Mouse (Mus musculus): ENCODE results near the gene Ran. TPM values are rescaled to one million over a fixed set of nuclear protein-coding genes. Genes with fewer than 3 reads are reported as not detected.
A peak's percentile ranks its signal among the peaks of the same experiment; 100 is the strongest.

Gene Ran
- total RNA-seq, 2 experiments from 2014 or later, result 105 to 111 TPM

DNA sequence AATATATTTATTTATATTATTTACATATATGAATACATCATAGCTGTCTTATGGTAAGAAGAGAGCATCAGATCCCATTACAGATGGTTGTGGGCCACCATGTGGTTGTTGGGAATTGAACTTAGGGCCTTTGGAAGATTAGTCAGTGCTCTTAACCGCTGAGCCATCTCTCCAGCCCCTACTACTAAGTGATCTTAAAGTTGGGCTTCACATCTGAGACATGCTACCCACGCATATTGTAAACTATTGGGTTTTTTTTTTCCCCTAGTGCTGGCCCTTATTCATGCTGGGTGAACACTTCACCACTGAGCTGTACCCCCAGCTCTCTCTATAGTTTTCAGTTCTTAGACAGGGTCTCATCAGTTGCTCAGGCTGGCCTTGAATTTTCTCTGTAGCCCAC is 8.9 kb upstream of the Ran start:
- DNase-seq (ENCODE audit: low spot score in 2 of 2), result no peak

DNA sequence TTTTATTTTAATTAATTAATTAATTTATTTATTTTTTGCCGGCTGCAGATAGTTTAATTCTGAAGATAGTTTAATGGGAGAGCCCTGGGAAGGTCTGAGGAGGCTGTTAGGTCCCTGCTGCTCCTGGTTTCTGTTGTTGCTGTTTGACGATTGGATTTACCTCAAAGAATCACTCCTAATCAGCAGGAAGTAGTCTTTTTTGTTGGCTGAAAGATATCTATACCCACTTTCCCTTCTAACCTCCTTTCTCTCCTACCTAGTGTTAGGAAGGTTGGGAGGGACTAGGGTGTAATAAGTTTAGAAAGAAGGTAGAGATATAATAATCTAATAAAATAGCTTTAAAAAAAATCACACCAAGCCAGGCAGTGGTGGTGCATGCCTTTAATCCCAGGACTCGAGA is 4.8 kb upstream of the Ran start:
- no peak for DNase-seq (ENCODE audit: low spot score in 2 of 2)

DNA sequence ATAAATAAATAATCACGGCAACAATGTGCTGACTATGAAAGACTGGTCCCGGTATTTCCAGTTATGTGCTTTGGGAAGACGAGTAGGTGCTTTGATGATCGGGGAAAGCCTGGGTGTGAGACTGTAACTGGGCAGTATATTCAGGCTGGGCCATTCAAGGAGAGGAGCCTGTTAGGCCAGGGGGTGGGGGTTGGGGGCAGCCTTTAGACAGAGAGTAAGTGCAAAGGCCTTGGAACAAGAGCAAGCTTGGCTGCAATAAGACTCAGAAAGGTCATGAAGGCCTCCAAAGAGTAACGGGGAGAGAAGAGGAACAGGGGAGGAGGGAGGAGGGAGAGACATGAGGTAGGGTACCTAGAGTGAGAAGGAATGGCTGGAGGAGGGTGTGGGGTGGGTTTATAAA is 4.3 kb upstream of the Ran start:
- DNase-seq (ENCODE audit: low spot score in 2 of 2), result no peak

DNA sequence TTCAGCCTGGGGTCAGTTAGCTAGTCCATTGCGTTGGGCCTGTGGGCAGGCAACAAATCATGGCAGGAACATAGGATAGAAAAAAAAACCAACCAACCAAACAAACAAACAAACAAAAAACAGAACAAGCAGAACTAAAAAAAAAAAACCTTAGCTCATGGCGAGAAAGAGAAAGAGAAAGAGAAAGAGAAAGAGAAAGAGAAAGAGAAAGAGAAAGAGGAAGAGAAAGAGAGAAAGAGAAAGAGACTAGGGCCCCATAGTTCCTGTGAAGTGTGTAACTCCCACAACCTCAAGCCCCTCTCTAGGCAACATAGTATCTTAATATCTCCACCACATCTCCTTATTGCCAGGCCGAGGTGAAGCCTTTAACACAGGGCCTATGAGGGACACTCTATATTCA is 3.5 kb upstream of the Ran start:
- DNase-seq (ENCODE audit: low spot score in 2 of 2), result no peak

DNA sequence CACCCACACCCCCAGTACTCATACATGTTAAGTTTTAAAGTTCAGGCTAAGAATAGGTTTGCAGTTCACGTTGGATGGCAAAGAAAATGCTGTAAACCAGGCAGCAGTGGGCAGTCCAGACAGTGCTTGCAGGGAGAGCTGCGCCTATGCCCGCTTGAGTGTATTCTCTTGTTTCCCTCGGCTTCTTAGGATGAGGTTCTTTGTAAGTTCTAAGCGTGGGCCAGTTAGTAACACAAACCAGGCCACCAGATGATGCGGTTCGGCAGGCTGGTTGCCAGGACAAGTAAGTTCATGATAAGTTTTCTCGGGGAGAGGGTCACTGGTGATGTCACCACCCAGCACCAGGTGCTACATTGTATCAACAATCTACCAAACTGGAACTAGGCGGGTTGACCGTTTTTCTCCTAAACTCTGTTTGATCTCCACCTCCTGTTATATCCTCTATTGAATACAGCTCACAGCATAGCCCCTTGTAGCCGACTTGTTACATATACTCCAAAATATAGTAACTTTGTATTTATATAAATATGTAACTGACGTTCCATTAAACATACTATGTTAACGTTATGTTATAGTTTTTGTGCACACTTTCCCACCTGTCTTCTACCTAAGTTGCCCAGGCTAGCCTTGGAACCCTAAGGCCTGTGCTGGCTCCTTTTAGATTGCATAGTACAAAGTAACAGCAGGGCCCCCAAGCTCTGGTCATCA is 933 bp upstream of the Ran start:
- no peak for DNase-seq (ENCODE audit: low spot score in 2 of 2)

DNA sequence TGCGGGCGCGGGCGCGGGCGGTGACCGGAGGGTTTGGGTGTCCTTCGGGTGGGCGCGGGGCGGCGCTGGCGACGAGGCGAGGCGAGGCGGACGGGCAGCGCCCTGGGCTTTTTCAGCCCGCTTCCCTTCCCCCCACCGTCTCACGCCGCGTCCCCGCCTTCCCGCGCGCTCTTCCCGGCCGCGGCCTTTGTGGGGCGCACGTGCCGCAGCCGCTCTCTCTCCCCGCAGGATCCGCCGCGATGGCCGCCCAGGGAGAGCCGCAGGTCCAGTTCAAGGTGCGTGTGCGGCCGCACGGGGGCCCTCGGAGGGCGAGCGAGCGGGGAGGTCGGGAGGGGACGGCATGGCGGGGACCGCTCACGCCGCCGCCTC is 415 bp downstream of the Ran start:
- DNase-seq (ENCODE audit: low spot score in 2 of 2), result no peak

DNA sequence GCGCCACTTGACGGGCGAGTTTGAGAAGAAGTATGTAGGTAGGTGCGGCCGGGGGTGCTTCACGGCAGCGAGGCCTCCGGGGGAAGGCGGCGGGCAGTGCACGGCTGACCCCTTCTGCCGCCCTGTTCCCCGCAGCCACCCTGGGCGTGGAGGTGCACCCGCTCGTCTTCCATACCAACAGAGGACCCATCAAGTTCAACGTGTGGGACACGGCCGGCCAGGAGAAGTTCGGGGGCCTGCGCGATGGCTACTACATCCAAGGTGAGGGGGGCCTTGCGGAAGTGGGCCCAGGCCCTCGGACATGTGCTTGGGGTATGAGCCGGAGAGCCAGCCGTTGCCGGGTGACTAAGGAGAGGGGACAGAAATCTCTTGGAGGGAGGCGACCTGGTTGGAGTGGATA is 862 bp downstream of the Ran start:
- peak in 1 of 2 experiments; percentile 34 for DNase-seq (ENCODE audit: low spot score in 2 of 2)

DNA sequence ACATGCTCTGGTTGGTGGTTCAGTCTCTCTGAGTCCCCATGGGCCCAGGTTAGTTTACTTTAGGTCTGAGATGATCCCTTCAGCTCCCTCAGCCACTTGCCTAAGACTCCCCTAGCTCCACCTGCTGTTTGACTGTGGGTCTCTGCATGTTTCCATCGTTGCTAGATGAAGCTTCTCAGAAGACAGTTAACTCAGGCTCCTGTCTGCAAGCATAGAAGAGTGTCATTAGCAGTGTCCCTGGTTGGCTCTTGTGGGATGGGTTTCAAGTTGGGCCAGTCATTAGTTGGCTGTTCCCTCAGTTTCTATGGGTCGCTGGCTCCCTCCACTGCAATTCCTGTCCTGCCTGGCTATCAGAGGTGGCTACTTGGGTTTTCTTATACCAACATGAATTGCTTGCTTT is 5.2 kb downstream of the Ran start:
- DNase-seq (ENCODE audit: low spot score in 2 of 2), result no peak

DNA sequence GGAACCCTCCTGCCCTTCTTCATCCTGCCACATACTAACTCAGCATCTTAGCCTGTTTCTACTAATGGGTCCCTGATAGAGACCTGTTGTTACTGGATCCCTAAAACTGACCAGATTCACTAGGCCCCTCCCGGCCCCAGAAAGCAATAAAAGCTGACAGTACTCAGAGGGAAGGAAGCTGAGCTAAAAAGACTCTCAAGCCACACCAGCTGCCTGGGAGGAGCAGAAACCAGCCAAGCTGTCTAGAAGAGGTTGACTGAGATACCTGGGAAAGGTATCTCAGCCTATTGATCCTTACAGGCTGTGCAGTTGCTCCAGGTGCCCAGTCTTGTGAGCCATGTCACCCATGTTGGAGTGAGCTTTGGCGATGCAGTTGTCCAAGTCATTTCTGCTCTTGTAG is 5.9 kb downstream of the Ran start:
- DNase-seq (ENCODE audit: low spot score in 2 of 2), result no peak

DNA sequence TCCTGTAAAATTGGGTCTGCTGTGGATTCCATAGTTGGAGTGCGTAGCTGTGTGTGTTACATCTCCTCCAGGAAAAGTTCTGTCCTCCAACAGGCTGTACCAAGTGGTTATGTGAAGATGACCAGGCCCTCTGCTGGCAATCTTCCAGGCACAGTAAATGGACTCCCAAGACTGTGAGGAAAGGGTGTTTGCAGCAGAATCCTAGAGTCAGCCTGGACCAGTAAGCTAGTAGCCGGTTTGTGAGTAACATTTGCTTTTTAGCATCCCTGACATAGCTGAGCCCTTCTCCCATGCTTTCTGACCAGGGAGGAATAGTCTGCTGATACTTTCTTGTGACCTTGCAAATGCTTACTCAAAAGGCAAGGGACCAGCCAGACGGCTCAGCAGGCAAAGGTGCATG is 6.3 kb downstream of the Ran start:
- DNase-seq (ENCODE audit: low spot score in 2 of 2), result no peak

DNA sequence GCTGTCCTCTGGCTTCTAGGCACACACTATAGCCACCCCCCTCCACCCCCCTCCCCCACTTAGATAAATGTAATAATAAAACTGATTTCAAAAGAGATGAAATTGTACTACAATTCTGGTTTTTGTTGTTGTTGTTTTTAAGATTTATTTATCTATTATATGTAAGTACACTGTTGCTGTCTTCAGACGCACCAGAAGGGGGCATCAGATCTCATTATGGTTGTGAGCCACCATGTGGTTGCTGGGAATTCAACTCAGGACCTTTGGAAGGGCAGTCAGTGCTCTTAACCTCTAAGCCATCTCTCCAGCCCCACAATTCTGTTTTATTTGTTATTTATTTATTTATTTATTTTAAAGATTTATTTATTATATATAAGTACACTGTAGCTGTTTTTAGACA is 6.8 kb downstream of the Ran start:
- no peak for DNase-seq (ENCODE audit: low spot score in 2 of 2)

DNA sequence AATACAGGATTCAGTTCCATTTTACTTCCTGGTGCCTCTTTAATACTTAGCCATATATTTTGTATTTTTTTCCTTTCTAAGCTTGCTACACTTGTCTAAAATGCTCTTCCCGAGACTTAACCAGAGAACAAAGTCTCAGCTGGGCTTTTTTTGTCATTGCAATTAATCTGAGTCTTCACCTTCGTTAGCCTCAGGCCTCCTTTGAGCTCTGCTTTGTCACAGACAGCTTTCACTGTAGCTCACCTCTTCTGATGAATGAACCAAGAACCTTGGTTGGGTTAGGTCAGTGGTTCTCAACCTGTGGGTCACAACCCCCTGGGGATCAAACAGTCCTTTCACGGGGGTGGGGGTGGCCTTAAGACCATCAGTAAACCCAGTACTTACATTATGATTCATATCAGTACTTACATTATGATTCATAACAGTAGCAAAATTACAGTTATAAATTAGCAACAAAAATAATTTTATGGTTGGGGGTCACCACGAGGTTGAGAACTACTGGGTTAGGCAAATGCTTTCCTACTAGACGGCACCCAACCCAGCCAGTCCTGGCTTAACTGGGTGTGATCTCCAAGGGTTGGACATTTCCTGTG is 9.4 kb downstream of the Ran start:
- DNase-seq (ENCODE audit: low spot score in 2 of 2), result no peak

DNA sequence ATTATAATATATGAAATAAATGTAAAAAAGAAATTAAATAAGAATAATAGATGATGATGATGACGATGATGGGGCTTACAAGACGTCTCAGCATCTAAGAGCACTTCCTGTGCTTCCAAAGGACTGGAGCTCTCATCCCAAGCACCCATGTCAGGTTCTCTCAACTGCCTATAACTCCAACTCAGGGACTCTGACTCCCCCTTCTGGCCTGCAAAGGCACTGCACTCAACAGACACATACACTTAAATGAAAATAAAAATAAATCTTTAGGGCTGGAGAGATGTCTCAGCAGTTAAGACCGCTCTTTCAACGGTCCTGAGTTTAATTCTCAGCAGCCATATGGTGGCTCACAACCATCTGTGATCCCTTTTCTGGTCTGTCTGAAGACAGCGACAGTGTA is 16.8 kb downstream of the Ran start:
- no peak for DNase-seq (ENCODE audit: low spot score in 2 of 2)

DNA sequence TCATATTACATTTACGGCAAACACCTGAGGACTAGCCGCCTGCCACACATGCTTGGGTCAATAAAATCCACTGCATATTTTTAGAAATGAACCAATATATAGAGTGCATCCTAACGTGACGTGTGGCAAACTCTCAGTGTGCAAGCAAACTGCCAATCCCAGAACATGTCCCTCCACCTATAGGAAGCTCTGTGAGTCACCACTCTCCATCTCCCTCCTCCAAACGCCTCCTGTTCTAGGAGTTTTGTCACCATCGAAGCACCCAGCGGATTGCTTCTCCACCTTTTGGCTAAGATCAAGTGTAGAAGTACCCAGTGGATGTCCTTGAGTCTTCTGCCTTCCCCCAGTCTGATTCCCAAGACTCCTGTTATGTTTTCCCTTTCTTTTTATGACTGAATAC is 17.9 kb downstream of the Ran start:
- no peak for DNase-seq (ENCODE audit: low spot score in 2 of 2)

DNA sequence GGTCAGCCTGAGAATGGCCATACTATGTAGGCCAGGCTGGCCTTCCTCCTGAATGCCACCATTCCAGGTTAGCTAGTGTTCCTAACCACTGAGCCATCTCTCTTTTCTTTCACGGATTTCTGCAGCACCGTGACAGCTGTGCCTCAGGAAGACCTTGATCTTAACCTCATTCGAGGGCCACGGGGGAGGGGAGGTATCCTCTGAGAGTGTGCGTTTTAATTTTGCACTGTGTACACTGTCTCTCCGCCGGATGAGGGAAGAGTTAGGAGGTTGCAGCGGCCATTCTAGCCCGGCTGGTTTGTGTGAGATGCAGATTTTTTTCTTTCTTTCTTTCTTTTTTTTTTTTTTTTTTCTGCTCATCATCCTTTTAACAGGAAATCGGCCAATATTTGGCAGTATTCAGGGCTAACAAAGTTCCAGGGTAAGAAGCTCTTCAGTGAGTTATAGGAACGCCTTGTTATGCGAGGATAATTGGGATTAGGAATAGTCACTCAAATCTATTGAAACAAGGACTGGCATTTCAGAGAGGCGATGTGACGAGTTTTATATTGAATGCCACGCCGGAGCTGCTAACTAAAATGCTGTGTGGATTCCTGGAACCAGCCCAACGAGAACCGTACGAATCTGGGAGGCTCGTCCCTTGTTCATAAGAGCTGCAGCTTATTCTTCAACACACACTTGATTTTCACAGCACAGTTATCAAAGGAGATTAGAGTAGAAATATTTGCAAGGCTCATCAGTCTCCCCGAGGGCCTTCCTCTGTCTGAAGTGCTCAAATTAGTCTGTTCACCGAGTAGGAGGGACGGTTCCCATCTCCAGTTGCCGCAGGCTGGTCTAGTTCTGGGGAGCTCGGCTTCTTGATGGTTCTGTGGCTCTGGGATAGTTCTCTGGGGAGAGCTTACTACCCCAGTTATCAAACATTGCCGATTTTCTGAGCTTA is 26.0 kb downstream of the Ran start:
- no peak for DNase-seq (ENCODE audit: low spot score in 2 of 2)

DNA sequence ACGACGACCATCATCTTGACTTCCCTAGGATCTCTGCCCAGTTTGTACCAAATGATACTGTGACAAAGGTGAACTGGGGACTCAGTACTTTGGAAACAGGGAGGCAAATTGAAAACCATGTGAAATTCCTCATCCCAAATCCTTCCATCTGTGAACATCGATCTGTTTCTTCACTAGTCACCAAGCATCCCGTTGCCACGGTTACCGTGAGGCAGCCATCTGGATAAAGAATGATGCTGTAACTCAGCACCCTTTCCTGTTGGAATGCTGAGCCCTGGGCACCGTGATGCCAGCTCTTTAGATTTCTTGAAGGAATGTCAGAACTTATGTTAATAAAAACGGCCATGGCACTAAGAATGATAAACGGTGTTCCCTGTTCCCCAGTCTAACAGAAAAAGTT is 29.5 kb downstream of the Ran start:
- no peak for DNase-seq (ENCODE audit: low spot score in 2 of 2)

DNA sequence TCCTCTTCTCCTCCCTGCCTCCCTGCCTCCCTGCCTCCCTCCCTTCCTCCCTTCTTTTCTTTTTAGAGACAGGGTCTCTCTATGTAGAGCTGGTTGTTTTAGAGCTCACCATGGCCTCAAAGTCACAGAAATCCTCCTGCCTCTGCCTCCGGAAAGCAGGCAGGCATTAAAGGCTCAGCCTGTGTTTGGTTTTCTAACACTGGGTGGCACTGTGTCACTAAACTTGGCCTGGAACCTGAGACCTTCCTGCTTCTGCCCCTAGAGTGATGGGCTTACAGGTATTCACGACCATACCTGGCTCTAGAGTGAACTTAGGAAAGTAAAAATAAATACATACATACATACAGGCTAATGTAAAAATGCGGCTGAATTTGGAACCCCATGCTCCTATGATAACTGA is 32.0 kb downstream of the Ran start:
- DNase-seq (ENCODE audit: low spot score in 2 of 2), result no peak

DNA sequence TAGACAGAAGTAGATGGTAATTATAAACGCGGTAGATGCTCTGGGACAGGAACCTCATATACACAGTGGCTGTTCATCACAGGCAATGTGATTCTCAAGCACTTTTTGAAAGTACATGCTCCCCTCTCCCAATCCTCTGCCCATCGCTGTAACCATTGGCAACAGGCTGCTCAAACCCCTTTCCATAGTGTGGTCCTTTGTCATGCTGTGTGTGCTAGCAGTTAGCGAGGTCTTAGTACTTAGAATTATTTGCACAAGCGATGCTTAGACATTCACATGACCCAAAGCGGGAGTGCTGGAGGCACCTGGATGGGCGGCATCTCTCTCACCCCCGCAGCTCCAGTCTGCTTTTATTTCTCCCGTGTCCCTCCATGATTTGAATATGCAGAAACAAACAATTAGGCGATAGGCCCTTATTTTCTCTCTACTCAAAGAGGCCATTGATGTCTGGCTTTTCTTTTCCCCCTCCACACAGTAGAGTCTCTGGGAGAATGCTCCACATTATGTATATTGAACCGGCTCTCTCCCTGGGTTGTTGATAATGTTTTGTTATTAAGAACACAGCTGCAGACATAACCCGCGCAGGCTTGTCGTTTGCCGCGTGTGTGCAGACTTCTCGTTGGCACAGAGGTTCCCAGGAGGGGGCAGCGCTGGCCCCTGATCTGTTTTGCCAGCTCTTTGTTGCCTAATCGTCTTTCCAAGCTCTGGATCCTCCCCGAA is 32.9 kb downstream of the Ran start:
- DNase-seq (ENCODE audit: low spot score in 2 of 2), result no peak

DNA sequence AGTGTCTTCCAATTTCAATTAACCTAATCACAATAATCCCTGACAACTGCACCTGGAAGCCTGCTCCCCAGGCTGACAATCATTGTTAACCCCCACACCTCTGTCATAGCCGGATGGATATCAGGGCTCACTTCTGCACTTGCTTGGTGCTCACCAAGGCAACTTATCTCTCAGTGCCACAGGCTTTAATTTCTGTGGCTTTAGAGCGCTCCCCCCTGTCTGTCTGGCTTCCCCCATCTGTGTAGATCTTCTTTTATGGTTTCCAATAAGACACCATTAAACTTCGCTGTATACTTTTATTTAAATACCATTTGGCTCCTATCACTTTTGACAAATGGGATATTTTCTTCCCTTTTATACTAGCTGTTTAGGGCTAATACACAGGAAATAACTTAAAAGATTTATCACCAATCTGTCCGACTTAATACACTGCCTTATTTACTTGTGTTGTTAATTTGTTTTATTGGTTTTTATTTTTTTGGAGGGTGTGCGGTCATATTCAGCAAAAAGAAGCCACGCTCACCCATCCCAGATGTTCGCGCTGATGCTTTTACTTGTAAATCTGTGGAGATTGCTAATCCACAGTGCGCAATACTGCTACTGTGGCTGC is 34.9 kb downstream of the Ran start:
- DNase-seq (ENCODE audit: low spot score in 2 of 2), result no peak

DNA sequence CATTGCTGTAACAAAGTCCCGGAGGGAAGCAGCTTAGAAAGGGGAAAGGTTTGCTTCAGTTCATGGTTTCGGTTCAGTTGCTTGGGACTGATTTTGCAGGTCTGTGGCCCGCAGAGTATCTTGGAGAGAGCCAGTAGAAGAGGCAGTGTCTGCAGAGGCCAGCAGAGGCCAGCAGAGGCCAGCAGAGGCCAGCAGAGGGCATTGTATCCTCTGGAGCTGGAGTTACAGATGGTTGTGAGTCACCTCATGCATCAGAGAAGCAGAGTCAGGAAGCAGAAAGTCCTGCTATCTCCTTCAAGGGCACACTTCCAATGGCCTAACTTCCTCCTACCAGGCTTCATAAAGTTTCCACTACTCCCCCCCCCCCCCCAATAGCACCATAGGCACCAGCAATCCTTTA is 39.2 kb downstream of the Ran start:
- DNase-seq (ENCODE audit: low spot score in 2 of 2), result no peak

DNA sequence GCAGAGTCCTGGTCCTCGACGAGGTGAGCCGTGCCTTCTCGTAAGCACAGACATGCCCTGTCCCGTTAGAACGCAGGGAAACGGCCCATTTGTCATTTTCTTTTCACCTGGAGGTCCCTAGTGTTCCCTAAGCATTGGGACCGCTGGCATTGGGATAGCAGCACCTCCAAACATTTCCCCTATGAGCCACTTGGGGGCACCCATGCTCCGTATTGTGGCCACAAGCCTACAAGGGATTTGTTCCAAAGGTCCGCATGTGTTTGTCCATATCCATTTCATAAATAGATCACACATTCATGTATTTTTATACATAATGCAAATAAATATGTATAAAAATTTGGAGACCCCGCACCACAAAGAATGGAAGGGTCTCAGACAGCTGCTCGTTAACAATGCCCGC is 41.7 kb downstream of the Ran start:
- peak in 1 of 2 experiments; percentile 59 for DNase-seq (ENCODE audit: low spot score in 2 of 2)

Measured in gastrocnemius, postnatal 4 days (tissue).